Mouse (Mus musculus): ENCODE measurements around the gene Abi2. TPM values are rescaled to one million over a fixed set of nuclear protein-coding genes. Genes with fewer than 3 reads are reported as not detected.

Gene Abi2
- polyA plus RNA-seq, 1 experiment from 2014 or later = 89.6 TPM

- Histone ChIP-seq H3K9me3 (no peaks in the 10 kb centered on the region), H3K4me1 (replicated peaks) (no peaks in the 10 kb centered on the region), H3K27me3 (no peaks in the 10 kb centered on the region), H3K4me2 (no peak overlapping the region), H3K27ac (replicated peaks) (no peak overlapping the region), H3K36me3 (peaks cover 61% of the 10 kb centered on the region), H3K4me3 (no peak overlapping the region), H3K9ac (no peak overlapping the region)
- ATAC-seq (ENCODE audit: low FRiP score, low read depth) = no peak
- 63% methylated on average over 4 of the region's 4 CpGs for WGBS
These were observed 81.1 kb downstream of the Abi2 start for GRCm38 (mm10) chr1:60490510-60490909.

- no peaks in the 10 kb centered on the region for H3K4me1 ChIP-seq (replicated peaks)
- no peak for ATAC-seq (ENCODE audit: low FRiP score, low read depth)
- H3K27me3 ChIP-seq = no peaks in the 10 kb centered on the region
- no peaks in the 10 kb centered on the region for H3K9me3 ChIP-seq
- no peak overlapping the region for H3K4me3 ChIP-seq
- 51% methylated on average over 5 of the region's 5 CpGs for WGBS
- peaks cover 68% of the 10 kb centered on the region for H3K36me3 ChIP-seq
- H3K9ac ChIP-seq = no peak overlapping the region
- no peak overlapping the region for H3K4me2 ChIP-seq
- no peak overlapping the region for H3K27ac ChIP-seq (replicated peaks)
These were observed 83.0 kb downstream of the Abi2 start for GRCm38 (mm10) chr1:60492404-60492803.

- Histone ChIP-seq H3K4me2 (no peak overlapping the region), H3K4me3 (no peak overlapping the region), H3K9ac (no peak overlapping the region), H3K9me3 (no peaks in the 10 kb centered on the region), H3K27ac (replicated peaks) (no peak overlapping the region), H3K36me3 (peaks cover 66% of the 10 kb centered on the region), H3K4me1 (replicated peaks) (no peaks in the 10 kb centered on the region), H3K27me3 (no peaks in the 10 kb centered on the region)
- ATAC-seq (ENCODE audit: low FRiP score, low read depth) = no peak
- 80% methylated on average over 6 of the region's 6 CpGs for WGBS
These were observed 84.0 kb downstream of the Abi2 start for GRCm38 (mm10) chr1:60493421-60493820.

- 76% methylated on average over 5 of the region's 5 CpGs for WGBS
- H3K4me1 ChIP-seq (replicated peaks) = no peaks in the 10 kb centered on the region
These were observed 94.0 kb downstream of the Abi2 start for GRCm38 (mm10) chr1:60503456-60503855.

GRCm38 (mm10) chr1:60510584-60510983 is 101.2 kb downstream of the Abi2 start:
- H3K9ac ChIP-seq = no peak overlapping the region
- H3K36me3 ChIP-seq = peaks cover 17% of the 10 kb centered on the region
- H3K4me3 ChIP-seq = no peak overlapping the region
- 88% methylated on average over 2 of the region's 2 CpGs for WGBS
- ATAC-seq (ENCODE audit: low FRiP score, low read depth) = no peak
- no peaks in the 10 kb centered on the region for H3K4me1 ChIP-seq (replicated peaks)
- no peak overlapping the region for H3K4me2 ChIP-seq
- H3K27ac ChIP-seq (replicated peaks) = no peak overlapping the region
- no peaks in the 10 kb centered on the region for H3K9me3 ChIP-seq
- no peaks in the 10 kb centered on the region for H3K27me3 ChIP-seq

More at GRCm38 (mm10) chr1:60503456-60503855, 94.0 kb downstream of the Abi2 start:
- ATAC-seq (ENCODE audit: low FRiP score, low read depth) = no peak
- H3K36me3 ChIP-seq = peaks cover 30% of the 10 kb centered on the region
- no peak overlapping the region for H3K4me3 ChIP-seq
- no peak overlapping the region for H3K9ac ChIP-seq
- H3K27ac ChIP-seq (replicated peaks) = no peak overlapping the region
- no peaks in the 10 kb centered on the region for H3K27me3 ChIP-seq
- H3K9me3 ChIP-seq = no peaks in the 10 kb centered on the region
- no peak overlapping the region for H3K4me2 ChIP-seq

GRCm38 (mm10) chr1:60530107-60530506 is 120.7 kb downstream of the Abi2 start:
- H3K9me3 ChIP-seq = no peaks in the 10 kb centered on the region
- H3K9ac ChIP-seq = no peak overlapping the region
- no peaks in the 10 kb centered on the region for H3K4me1 ChIP-seq (replicated peaks)
- ATAC-seq (ENCODE audit: low FRiP score, low read depth) = no peak
- no peak overlapping the region for H3K4me2 ChIP-seq
- H3K27ac ChIP-seq (replicated peaks) = no peak overlapping the region
- H3K4me3 ChIP-seq = no peak overlapping the region
- peaks cover 37% of the 10 kb centered on the region for H3K36me3 ChIP-seq
- WGBS = 90% methylated on average over 6 of the region's 6 CpGs
- no peaks in the 10 kb centered on the region for H3K27me3 ChIP-seq

- Histone ChIP-seq H3K4me2 (no peak overlapping the region), H3K27ac (replicated peaks) (no peak overlapping the region), H3K4me1 (replicated peaks) (no peaks in the 10 kb centered on the region), H3K36me3 (peaks cover 32% of the 10 kb centered on the region), H3K9ac (no peak overlapping the region), H3K4me3 (no peak overlapping the region), H3K9me3 (no peaks in the 10 kb centered on the region), H3K27me3 (no peaks in the 10 kb centered on the region)
- 94% methylated on average over 2 of the region's 2 CpGs for WGBS
- ATAC-seq (ENCODE audit: low FRiP score, low read depth) = no peak
These were observed 121.2 kb downstream of the Abi2 start for GRCm38 (mm10) chr1:60530636-60531035.

Other genes starting within 250 kb of the Abi2 start
- 7.1 and 8.0 TPM in 2 replicates for gene Nbeal1, start 229.0 kb upstream of the Abi2 start, polyA plus RNA-seq (2015; fragmentation: Nextera tagmentation; extraction: Ambion mirVana)
- gene Cyp20a1, start 66.3 kb upstream of the Abi2 start, polyA plus RNA-seq (2015; fragmentation: Nextera tagmentation; extraction: Ambion mirVana) = 16.5 and 17.1 TPM in 2 replicates
- 25.5 and 26.2 TPM in 2 replicates for gene Raph1, start 157.5 kb downstream of the Abi2 start, polyA plus RNA-seq (2015; fragmentation: Nextera tagmentation; extraction: Ambion mirVana)